10 mouse cellular contexts compared by ENCODE assay signal in the genomic region with DNA sequence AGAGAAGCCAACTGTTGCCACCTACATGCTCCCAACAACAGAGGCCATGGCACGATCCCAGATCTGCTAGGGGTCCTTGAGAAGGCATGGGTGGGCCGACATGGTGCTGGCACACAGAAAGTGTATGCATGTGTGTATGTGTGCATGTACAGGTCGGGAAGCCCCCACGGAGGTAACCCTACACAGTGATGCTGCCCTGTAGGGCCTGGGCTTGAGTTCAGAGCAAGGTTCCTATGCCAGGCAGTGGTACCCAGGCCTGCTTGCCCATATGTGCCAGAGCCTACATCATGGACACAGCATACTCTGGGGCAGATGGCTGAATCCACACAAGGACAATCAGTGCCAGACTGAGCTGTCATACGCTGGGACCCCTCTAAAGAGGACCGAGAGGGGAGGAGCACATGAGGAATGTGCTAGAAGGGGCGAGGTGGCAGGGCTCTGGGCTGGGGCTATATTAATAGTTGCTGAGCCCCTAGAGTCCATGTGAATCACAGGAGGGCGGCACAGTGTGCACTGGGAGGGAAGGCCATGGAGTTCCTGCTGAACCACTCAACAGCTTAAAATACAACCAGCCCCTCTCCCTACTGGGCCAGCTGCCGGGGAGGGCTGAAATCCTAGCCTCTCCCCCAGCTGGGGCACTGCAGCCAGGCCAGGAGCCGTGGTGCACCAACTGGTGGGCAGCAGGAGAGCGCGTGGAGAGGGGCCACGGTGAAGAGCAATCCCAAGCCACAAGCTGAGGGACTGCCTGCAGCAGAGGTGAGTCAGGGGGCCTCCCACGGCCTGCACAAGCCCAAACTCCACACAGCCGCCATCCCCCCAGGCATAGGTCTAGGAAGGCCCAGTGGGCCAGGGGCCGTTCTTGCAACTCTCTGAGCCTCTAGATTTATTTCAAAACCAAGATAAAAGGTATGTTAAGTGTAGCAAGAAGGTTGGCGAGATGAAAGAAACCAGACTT. TPM values are rescaled to one million over a fixed set of nuclear protein-coding genes. Genes with fewer than 3 reads are reported as not detected.
DNase-seq lines count a peak whose midpoint lies in the region; ATAC-seq lines count a peak whose summit lies in the region.
"Had no signal": no experiment of that assay in that cellular context is flagged by ENCODE, and none has a peak within 500 bp of the region (broad histone marks: within the 10 kb centered on the region; RNA-seq: fewer than 3 reads in every experiment).

No protein-coding gene starts in this region.

- H3K9ac ChIP-seq in kidney, embryonic 14.5 days (ENCODE audit: low read depth, low read length), result peak overlapping the region; percentile 31

- no peaks in the 10 kb centered on the region for H3K27me3 ChIP-seq in kidney, embryonic 14.5 days (ENCODE audit: control insufficient read depth, insufficient read depth, low read length)

- H3K4me3 ChIP-seq in kidney, embryonic 14.5 days (ENCODE audit: low read length), result no peak overlapping the region

- peaks cover 26% of the 10 kb centered on the region for H3K36me3 ChIP-seq in kidney, embryonic 14.5 days (ENCODE audit: control insufficient read depth, insufficient read depth, low read length)

- no peak for DNase-seq in kidney, postnatal 14 days
- DNase-seq in urinary bladder, postnatal 14 days (ENCODE audit: low spot score), result peak; percentile 2
- no peak for DNase-seq in urinary bladder, postnatal 10 days (ENCODE audit: low spot score)
- peak; percentile 52 for DNase-seq in gastrocnemius, postnatal 10 days
- peak; percentile 11 to 12 for DNase-seq in layer of hippocampus, postnatal 14 days (ENCODE audit: low spot score in 2 of 2)
- no peak for DNase-seq in c-Kit-positive CD71-positive TER-119-positive erythroid progenitor cells, embryonic 14.5 days (ENCODE audit: low spot score)

- 0 out of 2 replicates have a peak overlapping the region, but pooled peaks have one; percentile 17 for H3K27ac ChIP-seq in kidney, embryonic 14.5 days (ENCODE audit: low read depth, low read length)
- H3K27ac ChIP-seq: macrophage had no signal

- 55% methylated on average over 17 of the region's 17 CpGs for WGBS in kidney, embryonic 14.5 days

- no peak overlapping the region for H3K4me2 ChIP-seq in kidney, embryonic 14.5 days (replicated peaks; ENCODE audit: low read depth, low read length)

- H3K4me1 ChIP-seq in kidney, embryonic 14.5 days (ENCODE audit: control insufficient read depth, insufficient read depth, low read length), result peaks cover 45% of the 10 kb centered on the region

- 0 out of 2 replicates have a peak, but pooled peaks have one; percentile 6 for ATAC-seq in kidney, embryonic 14.5 days (ENCODE audit: low FRiP score, low TSS enrichment)
- ATAC-seq in CD4-positive, CD25-positive, alpha-beta regulatory T cell, adult 4 months, result no peak

- H3K9me3 ChIP-seq in kidney, embryonic 14.5 days (ENCODE audit: control insufficient read depth, low read length), result no peaks in the 10 kb centered on the region

RNA-seq across cellular contexts. Expression of a gene that starts 9.4 kb away (rescaled TPM):
- polyA plus RNA-seq in kidney, embryonic 14.5 days (2014; fragmentation: Nextera tagmentation; extraction: Ambion mirVana), result 348 and 423 TPM in 2 replicates
- 100 to 1,000 TPM; 408 to 467 TPM for total RNA-seq in gastrocnemius, postnatal 10 days (2021)
- 100 to 1,000 TPM; 152 to 158 TPM for total RNA-seq in layer of hippocampus, postnatal 14 days (2021)
- polyA plus RNA-seq in CD4-positive, CD25-positive, alpha-beta regulatory T cell, adult 4 months (2017; shearing (Covaris generic)), result 100 to 1,000 TPM; 277 to 291 TPM

RNA-seq across cellular contexts. Expression of a gene that starts 31.9 kb away (rescaled TPM):
- polyA plus RNA-seq in kidney, embryonic 14.5 days (2014; fragmentation: Nextera tagmentation; extraction: Ambion mirVana), result 661 and 682 TPM in 2 replicates
- total RNA-seq in gastrocnemius, postnatal 10 days (2021), result 100 to 1,000 TPM; 422 to 448 TPM
- total RNA-seq in layer of hippocampus, postnatal 14 days (2021), result 100 to 1,000 TPM; 521 to 544 TPM
- 100 to 1,000 TPM; 408 to 507 TPM for polyA plus RNA-seq in CD4-positive, CD25-positive, alpha-beta regulatory T cell, adult 4 months (2017; shearing (Covaris generic))

RNA-seq across cellular contexts. Expression of a gene that starts 32.2 kb away (rescaled TPM):
- polyA plus RNA-seq in kidney, embryonic 14.5 days (2014; fragmentation: Nextera tagmentation; extraction: Ambion mirVana), result 42.5 and 48.9 TPM in 2 replicates
- 10 to 100 TPM; 10.3 to 11.7 TPM for total RNA-seq in gastrocnemius, postnatal 10 days (2021)
- total RNA-seq in layer of hippocampus, postnatal 14 days (2021), result 10 to 100 TPM; 31.8 to 33.7 TPM
- 10 to 100 TPM; 44.9 to 62.3 TPM for polyA plus RNA-seq in CD4-positive, CD25-positive, alpha-beta regulatory T cell, adult 4 months (2017; shearing (Covaris generic))

RNA-seq across cellular contexts. Expression of a gene that starts 40.3 kb away (rescaled TPM):
- polyA plus RNA-seq in kidney, embryonic 14.5 days (2014; fragmentation: Nextera tagmentation; extraction: Ambion mirVana), result not detected in 2 replicates
- total RNA-seq in gastrocnemius, postnatal 10 days (2021), result not detected
- not detected for total RNA-seq in layer of hippocampus, postnatal 14 days (2021)
- under 1 TPM in 1 of 2 experiments, not detected in 1; 0.07 TPM for polyA plus RNA-seq in CD4-positive, CD25-positive, alpha-beta regulatory T cell, adult 4 months (2017; shearing (Covaris generic))
- polyA plus RNA-seq: frontal cortex, adult 2 months; macrophage had no signal

Comparison
In these comparisons a context has a peak if more than half of its experiments do, and no peak if none do; other contexts are left out.
1. DNase-seq: peak in urinary bladder, postnatal 14 days (single experiment), gastrocnemius, postnatal 10 days (single experiment) and layer of hippocampus, postnatal 14 days (2 of 2); none in kidney, postnatal 14 days (single experiment), urinary bladder, postnatal 10 days (single experiment) and c-Kit-positive CD71-positive TER-119-positive erythroid progenitor cells, embryonic 14.5 days (single experiment).